Mouse (Mus musculus): Measurements from ENCODE around the gene Lbhd2. TPM values are rescaled to one million over a fixed set of nuclear protein-coding genes. Genes with fewer than 3 reads are reported as not detected.

Gene Lbhd2
- 5.5 TPM for polyA plus RNA-seq (2015; fragmentation: Illumina TruSeq; extraction: RNeasy Lipid Tissue Mini Kit (QIAGEN cat#74804); ENCODE audit: low read depth, low replicate concordance)

DNA sequence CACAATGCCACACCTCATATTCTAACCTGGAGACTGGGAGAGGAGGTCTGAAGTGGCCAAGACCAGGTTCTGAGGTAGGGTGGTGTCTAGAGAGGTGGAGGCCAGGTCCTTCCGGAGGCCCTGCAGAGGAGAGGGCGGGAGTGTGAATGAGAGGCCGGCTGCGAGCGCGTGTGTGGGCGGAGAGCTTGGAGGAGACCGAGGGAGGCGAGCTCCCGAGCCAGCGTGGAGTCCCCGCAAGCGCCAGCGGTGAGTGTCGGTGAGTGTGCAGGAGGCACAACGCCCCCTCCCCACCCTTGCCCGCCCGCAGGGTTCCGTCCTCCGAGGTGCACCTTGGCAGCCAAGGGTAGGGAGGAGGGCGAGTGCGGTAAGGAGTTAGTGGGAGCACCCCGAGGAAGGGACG, at the start of gene Lbhd2:
Gene Lbhd2 (plus strand): TSS at position 188 of the 400 bp plus-strand sequence.

DNA sequence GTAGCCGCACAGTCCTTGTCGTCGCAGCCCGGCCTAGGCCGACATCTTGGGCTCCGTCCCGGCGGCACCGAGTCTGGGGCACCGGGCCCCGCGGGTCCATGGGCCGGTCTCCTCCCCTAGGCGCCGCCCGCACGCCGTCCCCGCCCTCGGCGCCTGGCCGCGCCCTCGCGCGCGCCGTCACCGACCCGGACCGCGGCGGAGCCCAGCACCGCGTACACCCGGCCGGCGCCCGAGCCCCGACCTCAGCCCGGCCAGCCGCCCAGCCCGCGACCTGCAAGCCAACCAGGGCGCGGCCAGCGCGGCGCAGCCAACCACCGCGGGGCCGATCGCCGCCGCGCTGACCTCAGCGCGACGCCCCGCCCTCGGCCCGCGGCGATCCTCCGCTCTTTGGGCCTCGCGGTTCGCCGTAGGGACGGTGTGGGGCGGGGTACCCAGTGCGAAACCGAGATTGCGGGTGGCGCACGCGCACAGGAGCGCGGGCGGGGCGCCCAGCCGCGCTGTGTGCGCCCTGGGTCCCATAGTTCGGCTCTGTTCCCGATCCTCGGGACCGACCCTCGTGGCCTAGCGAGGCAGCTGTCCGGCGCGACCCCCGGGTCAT, 29.1 kb upstream of the Lbhd2 start, which contains the start of gene Cdc42bpb:
Gene Cdc42bpb (minus strand): TSS at position 343 of the 598 bp plus-strand sequence.

DNA sequence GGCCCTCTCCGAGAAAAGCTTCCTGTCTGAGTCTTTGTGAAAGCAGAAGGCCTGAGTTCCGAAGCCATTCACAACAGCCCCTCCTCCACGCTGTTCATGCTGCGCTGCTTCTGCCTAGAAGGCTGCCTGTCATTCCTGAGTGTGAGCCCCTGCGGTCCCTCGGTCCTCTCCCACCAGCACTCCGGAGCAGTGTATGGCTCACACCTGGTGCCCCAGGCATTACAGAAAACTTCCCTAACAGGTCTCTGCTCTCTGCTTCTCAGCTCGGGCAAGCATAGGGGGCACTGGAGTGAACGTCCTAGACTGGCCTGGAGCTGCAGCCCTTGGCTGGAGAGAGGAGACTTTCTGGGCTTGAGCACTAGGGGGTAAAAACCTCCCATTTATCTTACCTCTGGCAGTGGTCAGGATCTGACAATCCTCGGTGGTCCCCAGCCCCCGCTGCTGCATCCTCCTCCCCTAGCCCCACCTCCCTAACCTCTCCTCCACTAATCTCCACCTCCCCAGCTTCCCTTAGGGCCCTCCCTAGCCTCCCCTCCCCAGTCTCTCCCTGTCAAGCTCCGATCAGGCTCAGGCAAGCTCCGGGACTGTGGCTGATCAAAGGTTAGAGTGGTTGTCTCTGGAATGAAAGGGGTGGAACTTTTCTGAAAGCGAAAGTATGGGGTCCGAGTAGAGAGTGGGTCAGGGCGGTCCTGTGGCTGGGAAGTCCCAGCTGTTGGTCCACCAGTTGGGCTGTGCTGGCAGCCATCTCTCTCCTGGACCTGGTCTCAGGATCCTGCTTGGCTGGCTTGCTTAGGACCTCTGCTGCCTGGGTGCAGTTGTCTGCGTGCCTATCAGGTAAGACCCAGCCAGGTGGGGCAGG, 10.5 kb downstream of the Lbhd2 start, which contains the start of gene Exoc3l4:
Gene Exoc3l4 (plus strand): TSS at position 97 of the 859 bp plus-strand sequence.

DNA sequence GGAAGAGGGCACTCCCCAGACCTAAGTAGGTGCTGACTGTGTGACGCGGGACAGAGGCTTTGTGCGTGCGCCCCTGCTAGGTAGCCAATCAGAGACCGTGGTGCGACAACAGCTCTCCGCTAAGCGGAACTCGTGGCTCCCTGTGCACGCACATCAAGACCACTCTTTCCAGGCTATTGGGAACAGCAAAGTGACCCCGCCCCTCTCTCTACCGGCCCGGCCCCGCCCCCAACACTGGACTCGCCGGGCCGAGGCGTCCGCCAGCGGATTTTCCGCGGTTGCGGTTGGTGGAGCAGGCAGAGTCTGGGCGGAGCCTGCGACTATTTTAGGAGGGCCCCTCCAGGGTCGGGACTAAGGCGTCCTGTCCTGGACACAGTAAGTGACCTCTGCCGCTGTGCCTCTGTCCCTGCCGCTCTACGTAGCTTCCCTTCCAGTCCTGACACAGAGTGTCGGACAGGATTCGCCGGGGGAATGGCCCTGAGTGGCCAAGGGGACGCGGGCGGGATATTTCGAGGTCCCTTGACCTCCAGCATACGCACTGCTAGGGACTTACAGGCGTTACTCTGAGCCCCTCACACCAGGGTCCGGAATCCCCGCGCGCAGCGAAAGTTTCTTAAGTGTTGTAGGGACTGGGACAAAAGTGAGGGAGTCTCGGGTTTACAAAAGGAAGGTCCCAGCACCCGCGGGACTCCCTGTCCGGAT, 35.9 kb downstream of the Lbhd2 start, which contains the start of gene Tnfaip2:
Gene Tnfaip2 (plus strand): TSS at position 161 of the 702 bp plus-strand sequence.

Other genes with a start within 250 kb of the Lbhd2 start
- gene Traf3, start 240.4 kb upstream of the Lbhd2 start, polyA plus RNA-seq (2015; fragmentation: Illumina TruSeq; extraction: RNeasy Lipid Tissue Mini Kit (QIAGEN cat#74804); ENCODE audit: low read depth, low replicate concordance) = 22.8 TPM
- not detected for gene 4930595D18Rik, start 222.3 kb upstream of the Lbhd2 start, polyA plus RNA-seq (2015; fragmentation: Illumina TruSeq; extraction: RNeasy Lipid Tissue Mini Kit (QIAGEN cat#74804); ENCODE audit: low read depth, low replicate concordance)
- 8.6 TPM for gene Amn, start 135.7 kb upstream of the Lbhd2 start, polyA plus RNA-seq (2015; fragmentation: Illumina TruSeq; extraction: RNeasy Lipid Tissue Mini Kit (QIAGEN cat#74804); ENCODE audit: low read depth, low replicate concordance)
- gene Cdc42bpb, start 29.1 kb upstream of the Lbhd2 start, polyA plus RNA-seq (2015; fragmentation: Illumina TruSeq; extraction: RNeasy Lipid Tissue Mini Kit (QIAGEN cat#74804); ENCODE audit: low read depth, low replicate concordance) = 78.4 TPM
- gene Exoc3l4, start 10.2 kb downstream of the Lbhd2 start, polyA plus RNA-seq (2015; fragmentation: Illumina TruSeq; extraction: RNeasy Lipid Tissue Mini Kit (QIAGEN cat#74804); ENCODE audit: low read depth, low replicate concordance) = 2.3 TPM
- gene Tnfaip2, start 35.7 kb downstream of the Lbhd2 start, polyA plus RNA-seq (2015; fragmentation: Illumina TruSeq; extraction: RNeasy Lipid Tissue Mini Kit (QIAGEN cat#74804); ENCODE audit: low read depth, low replicate concordance) = 1.3 TPM
- 6.2 TPM for gene Gm266, start 79.0 kb downstream of the Lbhd2 start, polyA plus RNA-seq (2015; fragmentation: Illumina TruSeq; extraction: RNeasy Lipid Tissue Mini Kit (QIAGEN cat#74804); ENCODE audit: low read depth, low replicate concordance)
- 212 TPM for gene Eif5, start 131.2 kb downstream of the Lbhd2 start, polyA plus RNA-seq (2015; fragmentation: Illumina TruSeq; extraction: RNeasy Lipid Tissue Mini Kit (QIAGEN cat#74804); ENCODE audit: low read depth, low replicate concordance)
- gene Mark3, start 167.7 kb downstream of the Lbhd2 start, polyA plus RNA-seq (2015; fragmentation: Illumina TruSeq; extraction: RNeasy Lipid Tissue Mini Kit (QIAGEN cat#74804); ENCODE audit: low read depth, low replicate concordance) = 65.3 TPM

Measured in brain, adult 10 weeks (tissue).